Mouse (Mus musculus) brown adipose tissue, adult 24 weeks (tissue): ENCODE results near the gene Ubqln4. TPM values are rescaled to one million over a fixed set of nuclear protein-coding genes. Genes with fewer than 3 reads are reported as not detected.
"Not testable (repeated sequence)": the region's sequence is repeated elsewhere in the genome, so short reads cannot be mapped to it uniquely, and the experiment has no call there.

Source experiments
- H3K27ac ChIP-seq: fragments of 200-500 bp; replicated peaks from 2 replicates; pipeline ENCODE4 v1.5.1; 2012; ENCODE audit warnings: low read depth, mild to moderate bottlenecking, low read length
- H3K4me1 ChIP-seq: fragments of 200-500 bp; 2 replicates; pipeline ENCODE4 v1.6.1; 2012; ENCODE audit warnings: low read length, mixed read lengths; ENCODE audit not compliant: control insufficient read depth, insufficient read depth, insufficient read length
- H3K4me3 ChIP-seq: fragments of 200-500 bp; 2 replicates; pipeline ENCODE4 v1.5.1; 2012; ENCODE audit warnings: low read depth, mild to moderate bottlenecking, low read length, moderate library complexity; ENCODE audit not compliant: insufficient read depth
- polyA plus RNA-seq: library from polyadenylated mRNA; stranded (reverse); fragments of >200 nt; gene quantifications from 2 replicates; pipeline ENCODE4 v1.2.4, GENCODE M21; 2012; ENCODE audit not compliant: missing spikeins, insufficient read depth, insufficient read length

Ubqln4 gene
- polyA plus RNA-seq, 1 experiment, result 42.2 TPM

GRCm38 (mm10) chr3:88561989-88562388 is 8.4 kb downstream of the Ubqln4 start:
- H3K27ac ChIP-seq, result no peak overlapping the region
- H3K4me3 ChIP-seq, result no peak overlapping the region
- H3K4me1 ChIP-seq, result peaks cover 7% of the 10 kb centered on the region

GRCm38 (mm10) chr3:88563442-88563841 is 9.9 kb downstream of the Ubqln4 start:
- H3K4me3 ChIP-seq, result no peak overlapping the region
- H3K4me1 ChIP-seq, result peaks cover 8% of the 10 kb centered on the region
- H3K27ac ChIP-seq, result no peak overlapping the region

- Histone ChIP-seq H3K4me3 (no peak overlapping the region), H3K27ac (no peak overlapping the region)
Observed at GRCm38 (mm10) chr3:88563966-88564365, 10.4 kb downstream of the Ubqln4 start.

GRCm38 (mm10) chr3:88566116-88566515 is 12.6 kb downstream of the Ubqln4 start:
- peak overlapping the region; percentile 92 for H3K27ac ChIP-seq
- no peak overlapping the region for H3K4me3 ChIP-seq
- peaks cover 15% of the 10 kb centered on the region for H3K4me1 ChIP-seq

More at GRCm38 (mm10) chr3:88563966-88564365, 10.4 kb downstream of the Ubqln4 start:
- peaks cover 11% of the 10 kb centered on the region for H3K4me1 ChIP-seq

GRCm38 (mm10) chr3:88566536-88567061 is 13.0 kb downstream of the Ubqln4 start:
- H3K27ac ChIP-seq, result peak overlapping the region; percentile 92
- H3K4me1 ChIP-seq, result peaks cover 15% of the 10 kb centered on the region
- no peak overlapping the region for H3K4me3 ChIP-seq

GRCm38 (mm10) chr3:88567892-88568291 is 14.3 kb downstream of the Ubqln4 start:
- Histone ChIP-seq H3K4me3 (no peak overlapping the region), H3K4me1 (peaks cover 15% of the 10 kb centered on the region), H3K27ac (peak overlapping the region; percentile 93)

- Histone ChIP-seq H3K4me1 (peaks cover 15% of the 10 kb centered on the region), H3K4me3 (no peak overlapping the region), H3K27ac (peak overlapping the region; percentile 93)
Observed at GRCm38 (mm10) chr3:88568615-88569014, 15.1 kb downstream of the Ubqln4 start.

GRCm38 (mm10) chr3:88569093-88569492 is 15.5 kb downstream of the Ubqln4 start:
- Histone ChIP-seq H3K4me3 (no peak overlapping the region), H3K27ac (peak overlapping the region; percentile 93)

GRCm38 (mm10) chr3:88569694-88570093 is 16.1 kb downstream of the Ubqln4 start:
- H3K4me3 ChIP-seq, result no peak overlapping the region
- peak overlapping the region; percentile 60 for H3K27ac ChIP-seq
- H3K4me1 ChIP-seq, result peaks cover 15% of the 10 kb centered on the region

More at GRCm38 (mm10) chr3:88569093-88569492, 15.5 kb downstream of the Ubqln4 start:
- H3K4me1 ChIP-seq, result peaks cover 15% of the 10 kb centered on the region

GRCm38 (mm10) chr3:88570341-88570740 is 16.8 kb downstream of the Ubqln4 start:
- Histone ChIP-seq H3K4me3 (no peak overlapping the region), H3K4me1 (peaks cover 15% of the 10 kb centered on the region), H3K27ac (no peak overlapping the region)

- Histone ChIP-seq H3K4me1 (peaks cover 9% of the 10 kb centered on the region), H3K4me3 (no peak overlapping the region), H3K27ac (no peak overlapping the region)
Observed at GRCm38 (mm10) chr3:88571856-88572255, 18.3 kb downstream of the Ubqln4 start.

GRCm38 (mm10) chr3:88572835-88573234 is 19.3 kb downstream of the Ubqln4 start:
- Histone ChIP-seq H3K4me3 (no peak overlapping the region), H3K4me1 (peaks cover 8% of the 10 kb centered on the region), H3K27ac (no peak overlapping the region)

- no peak overlapping the region for H3K4me3 ChIP-seq
- H3K27ac ChIP-seq, result no peak overlapping the region
- H3K4me1 ChIP-seq, result 0 out of 2 replicates have a peak, but pooled peaks cover 4% of the 10 kb centered on the region
Observed at GRCm38 (mm10) chr3:88573810-88574209, 20.3 kb downstream of the Ubqln4 start.

- no peak within 1 kb of the TSS for H3K4me3 ChIP-seq
- no peak within 1 kb of the TSS for H3K27ac ChIP-seq
- H3K4me1 ChIP-seq, result no peaks in the 10 kb centered on the region
Observed at GRCm38 (mm10) chr3:88575540-88575939, 22.0 kb downstream of the Ubqln4 start, which contains the start of gene Ssr2. TSS of gene Ssr2 (plus strand) at chr3:88575876.

GRCm38 (mm10) chr3:88577846-88578245 is 24.3 kb downstream of the Ubqln4 start:
- H3K27ac ChIP-seq, H3K4me1 ChIP-seq, H3K4me3 ChIP-seq: not testable (repeated sequence)
